Mouse (Mus musculus): Measurements from ENCODE around the gene Afg1l. TPM values are rescaled to one million over a fixed set of nuclear protein-coding genes. Genes with fewer than 3 reads are reported as not detected.

Gene Afg1l
- polyA plus RNA-seq, 1 experiment: not detected

DNA sequence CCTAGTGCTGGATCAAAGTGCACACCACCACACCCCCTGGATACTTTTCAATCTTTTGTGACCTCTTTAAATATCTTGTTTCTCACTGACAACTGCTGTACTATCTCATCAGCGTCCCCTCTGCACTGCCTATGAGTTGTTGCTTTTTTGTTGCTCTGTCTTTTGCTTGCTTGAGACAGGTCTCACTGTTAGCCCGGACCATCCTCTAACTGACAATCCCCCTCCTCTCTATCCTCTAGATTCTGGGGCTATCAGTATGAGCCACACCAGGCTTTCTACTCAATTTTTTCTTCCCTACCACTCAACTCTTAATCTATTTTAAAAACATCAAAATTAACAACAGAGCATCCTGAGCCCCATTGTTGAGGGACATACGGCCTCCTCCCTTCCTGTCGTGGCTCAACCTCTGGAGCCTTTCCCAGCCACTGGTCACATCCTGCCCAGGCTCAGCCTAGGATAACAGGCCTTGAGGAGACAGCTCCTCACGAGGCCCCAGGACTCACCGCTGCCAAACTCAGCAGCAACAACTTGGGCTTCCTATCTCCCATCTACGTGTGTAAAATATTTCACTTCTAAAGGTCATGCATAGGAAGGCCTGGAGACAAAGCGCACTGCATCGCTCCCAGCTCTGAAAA, 20.7 kb downstream of the Afg1l start:
- Histone ChIP-seq H3K27ac (ENCODE audit: insufficient read depth, low read depth, low read length) (no peak overlapping the region), H3K4me3 (ENCODE audit: insufficient read depth, low read depth, low read length) (no peak overlapping the region), H3K4me1 (ENCODE audit: control insufficient read depth, insufficient read depth, low read length) (no peaks in the 10 kb centered on the region)
- TF ChIP-seq CTCF (IDR thresholded peaks at IDR 0.05; ENCODE audit: insufficient read depth, low read depth, low read length): no peak
- no peak for TF ChIP-seq POLR2A (IDR thresholded peaks at IDR 0.05; ENCODE audit: insufficient read depth, low read depth, low read length)
- WGBS: 89% methylated on average over 9 of the region's 9 CpGs

DNA sequence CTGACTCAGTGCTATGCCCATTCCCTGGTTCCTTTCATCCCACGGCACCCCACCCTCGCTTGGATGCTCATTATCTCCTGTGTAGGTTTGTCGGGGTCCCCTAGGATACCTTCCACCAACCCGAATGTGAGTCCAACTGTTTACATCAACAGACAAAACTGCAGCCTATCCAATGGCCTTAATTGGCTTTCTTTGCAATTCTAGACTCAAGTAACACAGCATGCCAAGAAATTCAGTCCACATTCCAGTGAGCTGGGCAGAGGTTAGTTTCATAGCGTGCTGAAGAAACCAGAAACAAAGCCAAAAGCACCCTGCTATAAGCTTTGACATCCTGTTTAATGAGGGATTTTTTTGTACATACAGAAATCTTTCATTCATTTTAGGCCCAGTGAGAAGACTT, 22.4 kb downstream of the Afg1l start:
- no peak overlapping the region for H3K4me3 ChIP-seq (ENCODE audit: insufficient read depth, low read depth, low read length)
- TF ChIP-seq POLR2A (IDR thresholded peaks at IDR 0.05; ENCODE audit: insufficient read depth, low read depth, low read length) (no peak), CTCF (IDR thresholded peaks at IDR 0.05; ENCODE audit: insufficient read depth, low read depth, low read length) (no peak)
- 73% methylated on average over 5 of the region's 5 CpGs for WGBS
- H3K27ac ChIP-seq (ENCODE audit: insufficient read depth, low read depth, low read length): no peak overlapping the region
- no peaks in the 10 kb centered on the region for H3K4me1 ChIP-seq (ENCODE audit: control insufficient read depth, insufficient read depth, low read length)

DNA sequence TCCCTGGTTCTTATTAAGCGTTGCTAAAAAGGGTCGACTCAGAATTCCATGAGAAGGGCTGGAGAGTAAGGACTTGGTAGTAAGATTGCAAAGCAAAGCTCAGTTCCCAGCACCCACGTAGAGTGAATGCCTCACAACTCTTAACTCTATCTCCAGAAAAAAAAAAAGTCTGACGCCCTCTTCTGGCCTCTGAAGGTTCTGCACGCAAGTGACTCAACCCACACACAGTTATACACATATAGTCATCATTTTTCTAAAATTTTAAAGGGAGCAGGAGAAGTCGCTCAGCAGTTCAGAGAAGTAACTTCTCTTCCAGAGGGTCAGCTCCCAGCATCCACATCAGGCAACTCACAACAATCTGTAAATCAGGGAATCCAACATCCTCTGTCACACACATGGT, 23.7 kb downstream of the Afg1l start:
- H3K4me1 ChIP-seq (ENCODE audit: control insufficient read depth, insufficient read depth, low read length): no peaks in the 10 kb centered on the region
- no peak overlapping the region for H3K4me3 ChIP-seq (ENCODE audit: insufficient read depth, low read depth, low read length)
- TF ChIP-seq POLR2A (IDR thresholded peaks at IDR 0.05; ENCODE audit: insufficient read depth, low read depth, low read length) (no peak), CTCF (IDR thresholded peaks at IDR 0.05; ENCODE audit: insufficient read depth, low read depth, low read length) (no peak)
- H3K27ac ChIP-seq (ENCODE audit: insufficient read depth, low read depth, low read length): no peak overlapping the region
- WGBS: 91% methylated on average over 6 of the region's 6 CpGs

DNA sequence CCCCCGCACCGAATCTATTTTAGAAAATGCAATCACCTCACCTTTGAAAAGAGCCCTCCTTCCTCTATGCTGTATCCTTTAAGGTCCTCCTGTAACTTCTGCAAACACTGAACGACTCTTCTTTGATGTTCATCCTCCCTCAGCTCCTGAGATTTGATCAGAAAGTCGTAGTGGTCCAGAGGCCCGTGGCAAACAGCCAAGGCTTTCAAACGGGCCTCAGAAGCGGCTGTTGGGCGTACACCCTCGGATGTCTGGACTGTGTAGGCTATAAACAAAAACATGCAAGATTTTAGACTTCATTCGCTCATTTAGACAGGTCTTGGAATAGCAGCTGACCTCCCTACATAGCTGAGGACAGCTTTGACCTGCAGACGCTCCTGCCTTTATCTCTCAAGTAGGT, 24.1 kb downstream of the Afg1l start:
- TF ChIP-seq POLR2A (IDR thresholded peaks at IDR 0.05; ENCODE audit: insufficient read depth, low read depth, low read length) (no peak), CTCF (IDR thresholded peaks at IDR 0.05; ENCODE audit: insufficient read depth, low read depth, low read length) (no peak)
- 79% methylated on average over 11 of the region's 11 CpGs for WGBS
- peaks cover 2% of the 10 kb centered on the region; the same call in 1 of the 2 replicates for H3K4me1 ChIP-seq (ENCODE audit: control insufficient read depth, insufficient read depth, low read length)
- H3K27ac ChIP-seq (ENCODE audit: insufficient read depth, low read depth, low read length): no peak overlapping the region
- no peak overlapping the region for H3K4me3 ChIP-seq (ENCODE audit: insufficient read depth, low read depth, low read length)

DNA sequence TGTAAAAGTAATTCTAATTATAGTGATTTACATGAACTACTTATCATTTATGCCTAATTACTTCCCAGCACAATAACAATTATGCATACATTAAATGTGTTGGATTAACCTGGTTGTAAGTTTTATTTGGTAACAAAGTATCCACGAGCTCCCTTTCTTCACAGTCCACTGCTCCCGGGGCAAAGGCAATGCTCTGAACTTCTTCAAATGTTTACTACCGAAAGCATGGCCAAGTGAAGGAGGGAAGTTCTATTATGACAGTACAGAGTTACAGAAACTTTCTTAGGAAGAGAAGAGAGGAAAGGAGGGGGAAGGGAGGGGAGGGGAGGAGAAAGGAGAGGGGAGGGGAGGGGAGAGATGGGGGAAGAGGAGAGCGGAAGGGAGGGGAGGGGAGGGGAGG, 28.7 kb downstream of the Afg1l start:
- no peak for TF ChIP-seq POLR2A (IDR thresholded peaks at IDR 0.05; ENCODE audit: insufficient read depth, low read depth, low read length)
- no peak for TF ChIP-seq CTCF (IDR thresholded peaks at IDR 0.05; ENCODE audit: insufficient read depth, low read depth, low read length)
- peaks cover 5% of the 10 kb centered on the region; the same call in 1 of the 2 replicates for H3K4me1 ChIP-seq (ENCODE audit: control insufficient read depth, insufficient read depth, low read length)
- H3K27ac ChIP-seq (ENCODE audit: insufficient read depth, low read depth, low read length): no peak overlapping the region
- no peak overlapping the region for H3K4me3 ChIP-seq (ENCODE audit: insufficient read depth, low read depth, low read length)
- 20% methylated on average over 3 of the region's 4 CpGs for WGBS

DNA sequence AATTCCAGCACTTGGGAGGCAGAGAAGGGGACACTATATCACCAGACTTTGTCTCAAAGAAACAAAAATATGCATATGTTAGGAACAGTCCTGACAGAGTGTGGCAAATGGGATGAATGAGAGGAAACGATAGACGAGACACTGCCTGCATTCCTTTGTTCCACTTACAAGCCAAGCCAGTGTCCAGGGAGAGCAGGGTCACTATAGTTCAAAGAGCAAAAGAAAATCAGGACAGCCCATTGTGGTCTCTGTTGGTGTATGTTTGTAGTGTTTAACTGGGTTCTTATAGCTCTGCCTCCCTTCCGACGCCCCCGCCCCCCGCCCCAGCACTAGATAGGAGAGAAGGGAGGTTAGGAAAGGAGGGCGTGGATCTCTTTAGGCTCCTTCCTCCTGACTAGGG, 30.0 kb downstream of the Afg1l start:
- TF ChIP-seq POLR2A (IDR thresholded peaks at IDR 0.05; ENCODE audit: insufficient read depth, low read depth, low read length) (no peak), CTCF (IDR thresholded peaks at IDR 0.05; ENCODE audit: insufficient read depth, low read depth, low read length) (no peak)
- Histone ChIP-seq H3K4me3 (ENCODE audit: insufficient read depth, low read depth, low read length) (no peak overlapping the region), H3K27ac (ENCODE audit: insufficient read depth, low read depth, low read length) (no peak overlapping the region), H3K4me1 (ENCODE audit: control insufficient read depth, insufficient read depth, low read length) (peaks cover 5% of the 10 kb centered on the region; the same call in 1 of the 2 replicates)
- WGBS: 75% methylated on average over 7 of the region's 7 CpGs

DNA sequence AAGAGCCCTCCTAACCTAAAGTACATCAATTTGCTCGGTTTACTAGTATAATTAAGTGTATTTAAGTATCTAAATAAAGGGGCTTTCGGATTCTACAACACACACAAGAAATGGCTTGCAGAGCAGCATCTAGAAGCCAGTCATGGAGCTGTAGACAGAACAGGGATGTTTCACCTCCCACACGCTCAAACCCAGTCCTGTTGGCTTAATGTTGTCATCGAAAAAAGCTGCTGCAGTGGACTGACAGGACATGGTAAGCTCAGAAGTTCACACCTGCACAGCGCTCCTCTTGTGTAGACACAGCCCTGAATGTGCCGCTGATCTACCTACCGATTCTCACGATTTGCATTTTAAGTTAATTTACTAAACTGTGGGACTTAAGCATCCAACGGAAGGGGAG, 32.2 kb downstream of the Afg1l start:
- 35% methylated on average over 9 of the region's 9 CpGs for WGBS
- H3K4me3 ChIP-seq (ENCODE audit: insufficient read depth, low read depth, low read length): no peak overlapping the region
- peaks cover 5% of the 10 kb centered on the region; the same call in 1 of the 2 replicates for H3K4me1 ChIP-seq (ENCODE audit: control insufficient read depth, insufficient read depth, low read length)
- H3K27ac ChIP-seq (ENCODE audit: insufficient read depth, low read depth, low read length): no peak overlapping the region
- TF ChIP-seq CTCF (IDR thresholded peaks at IDR 0.05; ENCODE audit: insufficient read depth, low read depth, low read length) (no peak), POLR2A (IDR thresholded peaks at IDR 0.05; ENCODE audit: insufficient read depth, low read depth, low read length) (no peak)

DNA sequence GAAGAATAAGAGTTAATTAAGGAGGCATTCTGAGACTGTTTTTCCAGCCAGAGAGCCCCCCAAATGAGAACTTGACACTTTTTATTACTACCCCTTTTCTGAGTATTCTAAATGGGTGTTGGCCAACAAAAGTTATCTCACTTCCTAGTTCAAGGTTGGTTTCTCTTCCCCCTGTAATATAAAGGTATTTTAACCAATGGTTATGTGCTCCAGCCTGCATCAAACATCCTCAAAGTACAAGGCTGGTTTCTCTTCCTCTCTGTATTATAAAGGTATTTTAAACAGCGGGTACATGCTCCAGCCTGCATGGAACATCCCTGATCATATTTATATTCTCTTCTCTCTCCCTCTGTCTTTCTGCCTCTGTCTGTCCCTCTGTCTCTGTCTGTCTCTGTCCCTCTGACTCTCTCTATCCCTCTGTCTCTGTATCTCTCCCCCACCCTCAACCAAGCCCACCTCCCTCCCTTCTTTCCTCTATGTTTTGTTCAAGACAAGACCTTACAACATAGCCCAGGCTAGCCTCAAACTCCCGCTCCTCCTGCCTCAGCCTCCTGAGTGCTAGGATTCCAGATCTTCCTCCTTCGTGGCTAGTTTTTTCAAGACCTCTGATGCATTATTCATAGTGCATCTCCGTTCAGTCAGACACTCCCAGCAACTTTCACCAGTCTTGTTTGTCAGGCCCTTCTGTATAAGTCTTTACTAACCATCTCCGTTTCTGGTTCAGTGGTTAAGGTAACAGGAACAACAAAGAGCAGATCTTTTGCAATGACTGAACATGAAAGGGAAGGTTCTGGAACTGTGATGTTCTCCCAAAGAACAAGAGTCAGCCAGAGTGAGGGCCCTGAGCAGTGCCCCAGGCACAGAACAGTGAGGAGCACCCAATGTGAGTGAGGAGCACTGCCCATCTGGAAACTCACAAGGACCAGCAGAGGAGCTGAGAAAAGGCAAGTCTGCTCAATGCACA, 41.2 kb downstream of the Afg1l start:
- 83% methylated on average over 5 of the region's 5 CpGs for WGBS
- H3K4me1 ChIP-seq (ENCODE audit: control insufficient read depth, insufficient read depth, low read length): no peaks in the 10 kb centered on the region
- no peak for TF ChIP-seq POLR2A (IDR thresholded peaks at IDR 0.05; ENCODE audit: insufficient read depth, low read depth, low read length)
- TF ChIP-seq CTCF (IDR thresholded peaks at IDR 0.05; ENCODE audit: insufficient read depth, low read depth, low read length): no peak
- H3K27ac ChIP-seq (ENCODE audit: insufficient read depth, low read depth, low read length): no peak overlapping the region
- no peak overlapping the region for H3K4me3 ChIP-seq (ENCODE audit: insufficient read depth, low read depth, low read length)

Measured in olfactory bulb, adult 2 months (tissue).